Comparison of ENCODE assay signal across 14 mouse cellular contexts in the genomic region with DNA sequence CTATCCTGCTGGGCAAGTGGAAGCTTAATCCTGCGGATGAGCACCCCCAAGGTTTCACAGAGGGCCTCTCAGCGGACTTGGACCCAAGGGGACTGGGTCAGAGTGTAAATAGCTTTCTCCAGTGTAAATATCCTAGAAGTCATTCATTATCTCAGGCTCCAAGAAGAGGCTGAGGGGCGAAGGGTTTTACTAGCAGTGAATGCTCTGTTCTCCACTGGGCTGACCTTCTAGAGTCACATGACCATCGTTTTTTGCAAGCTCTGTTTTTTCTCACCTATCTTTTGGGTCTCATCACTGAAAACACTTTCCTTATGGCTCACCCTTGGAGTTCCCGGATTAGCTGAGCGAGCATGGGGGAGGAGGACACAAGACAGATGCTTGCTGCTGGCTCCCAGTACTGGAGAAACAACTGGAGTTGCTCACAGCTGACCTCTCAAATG. TPM values are rescaled to one million over a fixed set of nuclear protein-coding genes. Genes with fewer than 3 reads are reported as not detected.
DNase-seq lines count a peak whose midpoint lies in the region; ATAC-seq and TF ChIP-seq lines count a peak whose summit lies in the region.
"Had no signal": no experiment of that assay in that cellular context is flagged by ENCODE, and none has a peak within 500 bp of the region (broad histone marks: within the 10 kb centered on the region; RNA-seq: fewer than 3 reads in every experiment).

No protein-coding gene starts in this region.

- H3K27ac ChIP-seq in lung, postnatal 0 days (ENCODE audit: low read length) = no peak overlapping the region
- H3K27ac ChIP-seq in intestine, embryonic 15.5 days = peak overlapping the region; percentile 73
- H3K27ac ChIP-seq: liver, embryonic 14.5 days had no signal

- peaks cover 6% of the 10 kb centered on the region; the same call in 1 of the 2 replicates for H3K4me1 ChIP-seq in lung, postnatal 0 days (ENCODE audit: insufficient read depth, low read depth, low read length)
- H3K4me1 ChIP-seq in intestine, embryonic 15.5 days (replicated peaks) = peaks cover 26% of the 10 kb centered on the region

- TF ChIP-seq CTCF in lung, postnatal 0 days (IDR thresholded peaks at IDR 0.05) = no peak

- H3K9ac ChIP-seq in lung, postnatal 0 days (replicated peaks; ENCODE audit: low read depth) = no peak overlapping the region
- no peak overlapping the region for H3K9ac ChIP-seq in intestine, embryonic 15.5 days
- H3K9ac ChIP-seq: liver, embryonic 14.5 days had no signal

- no peak overlapping the region for H3K4me2 ChIP-seq in lung, postnatal 0 days (replicated peaks; ENCODE audit: low read depth, low read length)
- H3K4me2 ChIP-seq in intestine, embryonic 15.5 days (replicated peaks) = peak overlapping the region; percentile 29; the same call in 1 of the 2 replicates

- peak; percentile 68 for ATAC-seq in lung, postnatal 0 days
- ATAC-seq in intestine, embryonic 15.5 days = peak; percentile 81

- H3K4me3 ChIP-seq in lung, postnatal 0 days (ENCODE audit: low read depth, low read length) = no peak overlapping the region
- H3K4me3 ChIP-seq in intestine, embryonic 15.5 days (replicated peaks) = no peak overlapping the region
- H3K4me3 ChIP-seq: embryonic facial prominence, embryonic 10.5 days had no signal

- peak; percentile 81 for DNase-seq in lung, postnatal 0 days (ENCODE audit: low spot score)
- no peak for DNase-seq in lung, postnatal 14 days
- peak; percentile 72 to 91 for DNase-seq in kidney, adult 8-10 months
- peak; percentile 63 to 75 for DNase-seq in kidney, postnatal 4 days
- no peak for DNase-seq in frontal cortex, postnatal 36 days (ENCODE audit: low spot score in 2 of 2)
- no peak for DNase-seq in layer of hippocampus, adult 18-20 months (ENCODE audit: low spot score in 2 of 2)
- no peak for DNase-seq in thymus, postnatal 25 days
- DNase-seq: adrenal gland, postnatal 25 days; cerebellum, postnatal 14 days; thymus, adult 2 months had no signal

- no peaks in the 10 kb centered on the region for H3K27me3 ChIP-seq in lung, postnatal 0 days (replicated peaks; ENCODE audit: insufficient read depth, low read length)
- H3K27me3 ChIP-seq in intestine, embryonic 15.5 days (replicated peaks) = no peaks in the 10 kb centered on the region

- H3K9me3 ChIP-seq in lung, postnatal 0 days (ENCODE audit: low read length) = no peaks in the 10 kb centered on the region
- no peaks in the 10 kb centered on the region for H3K9me3 ChIP-seq in intestine, embryonic 15.5 days
- H3K9me3 ChIP-seq: embryonic facial prominence, embryonic 10.5 days had no signal

- TF ChIP-seq EP300 in lung, postnatal 0 days (IDR thresholded peaks at IDR 0.05) = 0 out of 2 replicates have a peak, but pooled peaks have one; percentile 26

- 37% methylated on average over 6 of the region's 6 CpGs for WGBS in lung, postnatal 0 days
- WGBS in intestine, embryonic 15.5 days = 13% methylated on average over 6 of the region's 6 CpGs

- no peaks in the 10 kb centered on the region for H3K36me3 ChIP-seq in lung, postnatal 0 days (ENCODE audit: insufficient read depth, low read length)
- H3K36me3 ChIP-seq in intestine, embryonic 15.5 days = no peaks in the 10 kb centered on the region
- H3K36me3 ChIP-seq: embryonic facial prominence, embryonic 10.5 days had no signal

RNA-seq across cellular contexts. Expression of gene Afap1l2, which starts 49.4 kb away (rescaled TPM):
- 15.5 and 18.8 TPM in 2 replicates for polyA plus RNA-seq in lung, postnatal 0 days (2015; fragmentation: Nextera tagmentation; extraction: Ambion mirVana)
- polyA plus RNA-seq in intestine, embryonic 15.5 days (2015; fragmentation: Nextera tagmentation; extraction: Ambion mirVana) = 18.3 and 18.4 TPM in 2 replicates
- 10 to 100 TPM in 1 of 2 experiments, 1 to 10 TPM in 1; 9.0 to 11.6 TPM for total RNA-seq in layer of hippocampus, adult 18-20 months (2021)
- total RNA-seq: MEL had no signal

Comparison
In these comparisons a context has a peak if more than half of its experiments do, and no peak if none do; other contexts are left out.
1. DNase-seq: peak in lung, postnatal 0 days (single experiment), kidney, adult 8-10 months (2 of 2) and kidney, postnatal 4 days (2 of 2); none in lung, postnatal 14 days (single experiment), frontal cortex, postnatal 36 days (0 of 2), layer of hippocampus, adult 18-20 months (0 of 2) and thymus, postnatal 25 days (single experiment).